Mouse (Mus musculus) hindbrain, embryonic 11.5 days (tissue): Measurements from ENCODE around the gene Cemip2. TPM values are rescaled to one million over a fixed set of nuclear protein-coding genes. Genes with fewer than 3 reads are reported as not detected.

ENCODE experiments used
- ATAC-seq: fragments of 200-750 bp; cut with Nextera tagmentation; 2 replicates; pipeline ENCODE4 v1.8.0; 2017; ENCODE audit warnings: mild to moderate bottlenecking, moderate TSS enrichment, moderate library complexity; ENCODE audit not compliant: low FRiP score
- DNase-seq: peaks from one replicate; pipeline ENCODE4 v3.0.0-alpha.2; 2015; ENCODE audit warnings: low spot score
- H3K27ac ChIP-seq: fragments of 300-500 bp; sonication (generic); 2 replicates; pipeline ENCODE4 v1.5.1; 2014; ENCODE audit warnings: mild to moderate bottlenecking, low read depth, low read length
- H3K27me3 ChIP-seq: fragments of 300-500 bp; sonication (generic); 2 replicates; pipeline ENCODE4 v1.6.1; 2014; ENCODE audit warnings: mild to moderate bottlenecking, low read length, moderate library complexity, mixed read lengths; ENCODE audit not compliant: control insufficient read depth, insufficient read depth
- H3K36me3 ChIP-seq: fragments of 300-500 bp; sonication (generic); 2 replicates; pipeline ENCODE4 v1.6.1; 2014; ENCODE audit warnings: mild to moderate bottlenecking, low read length, moderate library complexity, mixed read lengths; ENCODE audit not compliant: control insufficient read depth, insufficient read depth
- H3K4me1 ChIP-seq: fragments of 300-500 bp; sonication (generic); replicated peaks from 2 replicates; pipeline ENCODE4 v1.6.1; 2014; ENCODE audit warnings: low read length, mixed read lengths; ENCODE audit not compliant: control insufficient read depth, insufficient read depth
- H3K4me2 ChIP-seq: fragments of 300-500 bp; sonication (generic); replicated peaks from 2 replicates; pipeline ENCODE4 v1.6.1; 2014; ENCODE audit warnings: mild to moderate bottlenecking, low read depth, low read length
- H3K4me3 ChIP-seq: fragments of 300-500 bp; sonication (generic); 2 replicates; pipeline ENCODE4 v1.5.1; 2014; ENCODE audit warnings: low read depth, low read length
- H3K9ac ChIP-seq: fragments of 300-500 bp; sonication (generic); 2 replicates; pipeline ENCODE4 v1.6.1; 2014; ENCODE audit warnings: low read depth, low read length
- H3K9me3 ChIP-seq: fragments of 300-500 bp; sonication (generic); 2 replicates; pipeline ENCODE4 v1.6.1; 2016; ENCODE audit warnings: low read length; ENCODE audit not compliant: control insufficient read depth
- WGBS: fragments of 180-500 bp; shearing (Covaris S2); extraction: QIAGEN DNeasy Blood & Tissue Kit; methylation state at CpG from one replicate; pipeline ENCODE4 v1.1.7; 2014; 5-methylcytosine and 5-hydroxymethylcytosine counted together
- polyA plus RNA-seq: library from polyadenylated mRNA; unstranded; fragments of >200 nt; fragmentation: Nextera tagmentation; extraction: Ambion mirVana; gene quantifications from 2 replicates; pipeline ENCODE4 v1.2.1, GENCODE M21; 2014

The Cemip2 gene
- polyA plus RNA-seq, 1 experiment from 2014 or later = 85.6 TPM

- 89% methylated on average over 12 of the region's 12 CpGs for WGBS
- Histone ChIP-seq H3K4me2 (no peak overlapping the region), H3K9me3 (no peaks in the 10 kb centered on the region), H3K4me3 (no peak overlapping the region), H3K27me3 (no peaks in the 10 kb centered on the region), H3K9ac (no peak overlapping the region), H3K27ac (no peak overlapping the region), H3K36me3 (no peaks in the 10 kb centered on the region), H3K4me1 (no peaks in the 10 kb centered on the region)
- no peak for DNase-seq
- ATAC-seq = no peak
Observed at GRCm38 (mm10) chr19:21742138-21742537, 36.0 kb upstream of the Cemip2 start.

GRCm38 (mm10) chr19:21745586-21745985 is 32.6 kb upstream of the Cemip2 start:
- Histone ChIP-seq H3K27ac (no peak overlapping the region), H3K4me2 (no peak overlapping the region), H3K9ac (no peak overlapping the region), H3K36me3 (no peaks in the 10 kb centered on the region), H3K4me1 (no peaks in the 10 kb centered on the region), H3K9me3 (no peaks in the 10 kb centered on the region), H3K4me3 (no peak overlapping the region), H3K27me3 (no peaks in the 10 kb centered on the region)
- WGBS = 88% methylated on average over 2 of the region's 2 CpGs
- DNase-seq (no peak), ATAC-seq (no peak)

DNA sequence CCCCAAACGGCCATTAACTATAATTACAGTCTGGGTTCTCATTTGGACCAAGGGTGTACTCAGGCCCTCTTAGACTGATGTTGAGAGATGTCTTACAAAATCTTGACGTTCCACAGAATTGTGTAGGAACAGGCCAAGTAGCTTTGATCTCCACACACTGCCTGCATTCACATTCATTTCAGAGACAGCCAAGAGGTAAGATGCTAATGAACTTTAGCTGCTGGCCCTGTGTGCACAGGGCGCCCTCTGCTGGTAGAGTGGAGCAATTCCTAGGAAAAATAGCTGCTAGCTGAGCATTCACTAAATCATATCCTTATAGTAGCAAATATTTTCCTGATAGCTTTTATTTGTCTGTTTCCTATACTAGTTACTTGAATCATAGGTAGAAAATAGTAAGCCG is 30.8 kb upstream of the Cemip2 start:
- Histone ChIP-seq H3K27ac (no peak overlapping the region), H3K9ac (no peak overlapping the region), H3K27me3 (no peaks in the 10 kb centered on the region), H3K4me2 (no peak overlapping the region), H3K4me1 (no peaks in the 10 kb centered on the region), H3K4me3 (no peak overlapping the region), H3K36me3 (no peaks in the 10 kb centered on the region), H3K9me3 (no peaks in the 10 kb centered on the region)
- whole genome bisulfite sequencing = 22% methylated on average over 4 of the region's 4 CpGs
- DNase-seq (peak; percentile 80), ATAC-seq (no peak)

DNA sequence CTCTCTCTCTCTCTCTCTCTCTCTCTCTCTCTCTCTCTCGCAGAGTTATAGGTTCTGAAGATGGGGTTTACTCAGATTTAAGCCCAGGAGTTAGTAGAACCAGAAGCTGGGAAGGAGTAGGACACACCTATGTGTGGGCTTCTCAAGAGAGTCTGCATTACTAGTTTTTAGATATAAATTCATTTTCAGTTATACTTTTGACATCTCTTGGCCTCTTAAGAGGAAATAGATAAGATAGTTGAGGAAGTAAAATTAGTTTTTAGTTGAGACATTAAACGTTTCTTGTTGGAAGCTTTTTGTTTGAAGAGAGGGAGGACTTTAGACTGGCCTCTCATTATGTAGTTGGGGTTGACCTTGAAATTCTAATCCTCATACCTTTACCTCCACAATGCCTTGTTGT is 28.0 kb upstream of the Cemip2 start:
- H3K9ac ChIP-seq = no peak overlapping the region
- H3K36me3 ChIP-seq = no peaks in the 10 kb centered on the region
- H3K9me3 ChIP-seq = no peaks in the 10 kb centered on the region
- H3K27ac ChIP-seq = no peak overlapping the region
- no peak overlapping the region for H3K4me2 ChIP-seq
- H3K4me3 ChIP-seq = no peak overlapping the region
- ATAC-seq = no peak
- H3K4me1 ChIP-seq = no peaks in the 10 kb centered on the region
- WGBS = 50% methylated on average over 2 of the region's 2 CpGs
- H3K27me3 ChIP-seq = no peaks in the 10 kb centered on the region
- no peak for DNase-seq

- ATAC-seq (no peak), DNase-seq (no peak)
- Histone ChIP-seq H3K27ac (no peak overlapping the region), H3K36me3 (no peaks in the 10 kb centered on the region), H3K4me1 (no peaks in the 10 kb centered on the region), H3K9ac (no peak overlapping the region), H3K27me3 (no peaks in the 10 kb centered on the region), H3K4me2 (no peak overlapping the region), H3K9me3 (no peaks in the 10 kb centered on the region), H3K4me3 (no peak overlapping the region)
Observed at GRCm38 (mm10) chr19:21761676-21762075, 16.5 kb upstream of the Cemip2 start.

GRCm38 (mm10) chr19:21764013-21764412 is 14.1 kb upstream of the Cemip2 start:
- ATAC-seq = no peak
- Histone ChIP-seq H3K27ac (no peak overlapping the region), H3K9ac (no peak overlapping the region), H3K27me3 (no peaks in the 10 kb centered on the region), H3K36me3 (no peaks in the 10 kb centered on the region), H3K4me3 (no peak overlapping the region), H3K4me2 (no peak overlapping the region), H3K4me1 (no peaks in the 10 kb centered on the region), H3K9me3 (no peaks in the 10 kb centered on the region)
- WGBS = 85% methylated on average over 2 of the region's 2 CpGs
- no peak for DNase-seq

DNA sequence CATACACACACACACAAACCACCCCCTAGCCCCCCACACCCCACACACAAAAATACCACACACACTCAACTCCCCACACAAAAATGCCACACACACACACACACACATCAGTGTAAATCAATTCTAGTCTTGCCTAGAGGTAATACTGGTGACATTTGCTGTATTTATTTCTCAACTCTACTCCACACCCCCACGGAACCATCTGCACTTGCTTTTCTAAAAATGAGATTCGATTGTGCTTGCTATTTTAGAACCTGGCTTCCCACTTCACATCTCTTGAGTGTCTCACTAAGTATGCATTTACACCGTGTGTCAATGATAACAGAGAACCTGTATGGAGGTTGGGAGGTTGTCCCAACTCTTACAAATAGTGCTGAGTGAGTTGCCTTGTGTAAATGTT is 13.4 kb upstream of the Cemip2 start:
- no peak overlapping the region for H3K27ac ChIP-seq
- no peaks in the 10 kb centered on the region for H3K9me3 ChIP-seq
- 85% methylated on average over 3 of the region's 3 CpGs for WGBS
- H3K9ac ChIP-seq = no peak overlapping the region
- no peaks in the 10 kb centered on the region for H3K36me3 ChIP-seq
- no peaks in the 10 kb centered on the region for H3K4me1 ChIP-seq
- H3K4me2 ChIP-seq = no peak overlapping the region
- no peak overlapping the region for H3K4me3 ChIP-seq
- no peak for ATAC-seq
- DNase-seq = no peak
- H3K27me3 ChIP-seq = no peaks in the 10 kb centered on the region

DNA sequence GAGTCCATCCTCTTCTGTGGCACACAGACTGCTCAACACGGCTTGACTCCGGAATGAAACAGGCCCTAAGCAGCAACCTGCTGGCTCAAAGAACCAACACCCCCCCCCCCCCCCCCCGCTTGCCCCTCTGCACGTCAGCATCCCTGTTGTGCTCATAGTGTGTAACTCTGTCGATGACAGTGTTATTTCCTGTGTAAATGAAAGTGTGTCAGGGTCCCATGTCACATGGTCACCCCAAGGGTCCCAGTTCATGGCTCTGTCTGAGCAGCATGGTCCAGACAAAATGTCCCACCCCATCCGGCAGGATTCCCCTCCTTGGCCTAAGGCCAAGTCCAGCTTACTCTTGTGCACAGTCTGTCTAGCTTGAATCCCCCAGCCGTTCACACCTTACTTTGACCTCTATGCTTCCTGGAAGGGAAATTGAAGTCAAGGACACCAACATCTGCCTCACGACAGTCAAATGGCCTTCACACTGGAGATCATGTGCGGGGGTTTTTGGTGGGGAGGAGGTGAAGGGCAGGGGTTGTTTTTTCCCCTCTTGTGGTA is 10.6 kb upstream of the Cemip2 start:
- ATAC-seq = no peak
- no peaks in the 10 kb centered on the region for H3K4me1 ChIP-seq
- H3K4me3 ChIP-seq = no peak overlapping the region
- WGBS = 81% methylated on average over 8 of the region's 9 CpGs
- H3K27ac ChIP-seq = no peak overlapping the region
- DNase-seq = no peak
- no peaks in the 10 kb centered on the region for H3K36me3 ChIP-seq
- no peaks in the 10 kb centered on the region for H3K9me3 ChIP-seq
- no peak overlapping the region for H3K9ac ChIP-seq
- H3K4me2 ChIP-seq = no peak overlapping the region
- H3K27me3 ChIP-seq = no peaks in the 10 kb centered on the region

- Histone ChIP-seq H3K9me3 (no peaks in the 10 kb centered on the region), H3K4me2 (no peak overlapping the region), H3K27ac (no peak overlapping the region), H3K36me3 (no peaks in the 10 kb centered on the region), H3K4me1 (no peaks in the 10 kb centered on the region), H3K9ac (no peak overlapping the region), H3K27me3 (no peaks in the 10 kb centered on the region), H3K4me3 (no peak overlapping the region)
- DNase-seq (no peak), ATAC-seq (no peak)
- WGBS = 73% methylated on average over 3 of the region's 3 CpGs
Observed at GRCm38 (mm10) chr19:21769796-21770195, 8.3 kb upstream of the Cemip2 start.
